Mouse (Mus musculus): ENCODE results near the gene P4ha3. TPM values are rescaled to one million over a fixed set of nuclear protein-coding genes. Genes with fewer than 3 reads are reported as not detected.

Gene P4ha3
- not detected for polyA plus RNA-seq (2015; fragmentation: Illumina TruSeq; extraction: RNeasy Lipid Tissue Mini Kit (QIAGEN cat#74804); ENCODE audit: insufficient read depth, low read depth, low replicate concordance)

GRCm38 (mm10) chr7:100285383-100285782 is at the start of gene P4ha3:
P4ha3 (plus strand) TSS chr7:100285520.

Other genes with a start within 250 kb of the P4ha3 start
- gene Pold3, start 164.0 kb upstream of the P4ha3 start, polyA plus RNA-seq (2015; fragmentation: Illumina TruSeq; extraction: RNeasy Lipid Tissue Mini Kit (QIAGEN cat#74804); ENCODE audit: insufficient read depth, low read depth, low replicate concordance) = 6.1 TPM
- 1.8 TPM for gene Lipt2, start 126.2 kb upstream of the P4ha3 start, polyA plus RNA-seq (2015; fragmentation: Illumina TruSeq; extraction: RNeasy Lipid Tissue Mini Kit (QIAGEN cat#74804); ENCODE audit: insufficient read depth, low read depth, low replicate concordance)
- gene Kcne3, start 109.0 kb upstream of the P4ha3 start, polyA plus RNA-seq (2015; fragmentation: Illumina TruSeq; extraction: RNeasy Lipid Tissue Mini Kit (QIAGEN cat#74804); ENCODE audit: insufficient read depth, low read depth, low replicate concordance) = 7.1 TPM
- 1.7 TPM for gene Pgm2l1, start 58.1 kb upstream of the P4ha3 start, polyA plus RNA-seq (2015; fragmentation: Illumina TruSeq; extraction: RNeasy Lipid Tissue Mini Kit (QIAGEN cat#74804); ENCODE audit: insufficient read depth, low read depth, low replicate concordance)
- gene C2cd3, start 86.7 kb downstream of the P4ha3 start, polyA plus RNA-seq (2015; fragmentation: Illumina TruSeq; extraction: RNeasy Lipid Tissue Mini Kit (QIAGEN cat#74804); ENCODE audit: insufficient read depth, low read depth, low replicate concordance) = 6.6 TPM
- gene Ppme1, start 86.8 kb downstream of the P4ha3 start, polyA plus RNA-seq (2015; fragmentation: Illumina TruSeq; extraction: RNeasy Lipid Tissue Mini Kit (QIAGEN cat#74804); ENCODE audit: insufficient read depth, low read depth, low replicate concordance) = 8.5 TPM
- gene Ucp3, start 187.5 kb downstream of the P4ha3 start, polyA plus RNA-seq (2015; fragmentation: Illumina TruSeq; extraction: RNeasy Lipid Tissue Mini Kit (QIAGEN cat#74804); ENCODE audit: insufficient read depth, low read depth, low replicate concordance) = 0.66 TPM
- 43.7 TPM for gene Ucp2, start 207.8 kb downstream of the P4ha3 start, polyA plus RNA-seq (2015; fragmentation: Illumina TruSeq; extraction: RNeasy Lipid Tissue Mini Kit (QIAGEN cat#74804); ENCODE audit: insufficient read depth, low read depth, low replicate concordance)
- gene Dnajb13, start 229.4 kb downstream of the P4ha3 start, polyA plus RNA-seq (2015; fragmentation: Illumina TruSeq; extraction: RNeasy Lipid Tissue Mini Kit (QIAGEN cat#74804); ENCODE audit: insufficient read depth, low read depth, low replicate concordance) = not detected